Mouse (Mus musculus) hindbrain, embryonic 16.5 days (tissue): ENCODE measurements around the gene Pknox1. TPM values are rescaled to one million over a fixed set of nuclear protein-coding genes. Genes with fewer than 3 reads are reported as not detected.
"Not testable (repeated sequence)": the region's sequence is repeated elsewhere in the genome, so short reads cannot be mapped to it uniquely, and the experiment has no call there.

Experiments
- ATAC-seq: fragments of 200-750 bp; cut with Nextera tagmentation; 2 replicates; pipeline ENCODE4 v1.8.0; 2017; ENCODE audit warnings: moderate TSS enrichment, moderate library complexity
- H3K27ac ChIP-seq: fragments of 300-500 bp; sonication (generic); 2 replicates; pipeline ENCODE4 v1.5.1; 2014; ENCODE audit warnings: low read depth, mild to moderate bottlenecking, control low read depth, low read length, moderate library complexity
- H3K27me3 ChIP-seq: fragments of 300-500 bp; sonication (generic); replicated peaks from 2 replicates; pipeline ENCODE4 v1.6.1; 2014; ENCODE audit warnings: low read length; ENCODE audit not compliant: control insufficient read depth, insufficient read depth
- H3K36me3 ChIP-seq: fragments of 300-500 bp; sonication (generic); 2 replicates; pipeline ENCODE4 v1.6.1; 2014; ENCODE audit warnings: mild to moderate bottlenecking, low read length, moderate library complexity, mixed read lengths; ENCODE audit not compliant: control insufficient read depth, insufficient read depth
- H3K4me1 ChIP-seq: fragments of 300-500 bp; sonication (generic); 2 replicates; pipeline ENCODE4 v1.6.1; 2014; ENCODE audit warnings: low read depth, low read length; ENCODE audit not compliant: control insufficient read depth, insufficient read depth
- H3K4me2 ChIP-seq: fragments of 300-500 bp; sonication (generic); 2 replicates; pipeline ENCODE4 v1.6.1; 2014; ENCODE audit warnings: mild to moderate bottlenecking, low read length, control low read depth, moderate library complexity
- H3K4me3 ChIP-seq: fragments of 300-500 bp; sonication (generic); 2 replicates; pipeline ENCODE4 v1.5.1; 2014; ENCODE audit warnings: mild to moderate bottlenecking, low read length, control low read depth, moderate library complexity
- H3K9ac ChIP-seq: fragments of 300-500 bp; sonication (generic); 2 replicates; pipeline ENCODE4 v1.6.1; 2014; ENCODE audit warnings: low read depth, mild to moderate bottlenecking, control low read depth, low read length, moderate library complexity
- H3K9me3 ChIP-seq: fragments of 300-500 bp; sonication (generic); 2 replicates; pipeline ENCODE4 v1.6.1; 2014; ENCODE audit warnings: mild to moderate bottlenecking, low read length, moderate library complexity; ENCODE audit not compliant: control insufficient read depth
- WGBS: fragments of 180-500 bp; shearing (Covaris S2); extraction: QIAGEN DNeasy Blood & Tissue Kit; methylation state at CpG from one replicate; pipeline ENCODE4 v1.1.7; 2014; 5-methylcytosine and 5-hydroxymethylcytosine counted together
- polyA plus RNA-seq: library from polyadenylated mRNA; unstranded; fragments of >200 nt; fragmentation: Nextera tagmentation; extraction: Ambion mirVana; gene quantifications from 2 replicates; pipeline ENCODE4 v1.2.1, GENCODE M21; 2015

Gene Pknox1
- polyA plus RNA-seq, 1 experiment from 2014 or later: 33.0 TPM

- no peaks in the 10 kb centered on the region for H3K4me1 ChIP-seq
- no peak for ATAC-seq
- peaks cover 18% of the 10 kb centered on the region for H3K36me3 ChIP-seq
- H3K27ac ChIP-seq: no peak overlapping the region
- H3K9me3 ChIP-seq: no peaks in the 10 kb centered on the region
- 84% methylated on average over 8 of the region's 8 CpGs for WGBS
- H3K27me3 ChIP-seq: no peaks in the 10 kb centered on the region
- H3K4me3 ChIP-seq: no peak overlapping the region
- no peak overlapping the region for H3K9ac ChIP-seq
- H3K4me2 ChIP-seq: no peak overlapping the region
Observed at GRCm38 (mm10) chr17:31607256-31607951, 42.9 kb downstream of the Pknox1 start.

GRCm38 (mm10) chr17:31609173-31609572 is 44.6 kb downstream of the Pknox1 start:
- WGBS: 99% methylated on average over 3 of the region's 3 CpGs

GRCm38 (mm10) chr17:31609895-31610294 is 45.4 kb downstream of the Pknox1 start:
- no peak overlapping the region for H3K4me3 ChIP-seq
- no peaks in the 10 kb centered on the region for H3K4me1 ChIP-seq
- no peak overlapping the region for H3K27ac ChIP-seq
- H3K9me3 ChIP-seq: no peaks in the 10 kb centered on the region
- H3K36me3 ChIP-seq: peaks cover 5% of the 10 kb centered on the region; the same call in 1 of the 2 replicates
- no peak for ATAC-seq
- no peak overlapping the region for H3K4me2 ChIP-seq
- H3K9ac ChIP-seq: no peak overlapping the region
- WGBS: 96% methylated on average over 3 of the region's 3 CpGs
- no peaks in the 10 kb centered on the region for H3K27me3 ChIP-seq

More at GRCm38 (mm10) chr17:31609173-31609572, 44.6 kb downstream of the Pknox1 start:
- H3K27me3 ChIP-seq, H3K9ac ChIP-seq, H3K27ac ChIP-seq, H3K36me3 ChIP-seq, ATAC-seq, H3K4me2 ChIP-seq, H3K9me3 ChIP-seq, H3K4me3 ChIP-seq, H3K4me1 ChIP-seq: not testable (repeated sequence)

GRCm38 (mm10) chr17:31613086-31613755 is 48.7 kb downstream of the Pknox1 start:
- no peaks in the 10 kb centered on the region for H3K4me1 ChIP-seq
- no peak for ATAC-seq
- WGBS: 76% methylated on average over 4 of the region's 4 CpGs

GRCm38 (mm10) chr17:31623101-31623500 is 58.6 kb downstream of the Pknox1 start:
- H3K4me3 ChIP-seq: no peak overlapping the region
- H3K27ac ChIP-seq: no peak overlapping the region
- no peak overlapping the region for H3K4me2 ChIP-seq
- no peak for ATAC-seq
- H3K36me3 ChIP-seq: no peaks in the 10 kb centered on the region
- H3K9ac ChIP-seq: no peak overlapping the region
- H3K27me3 ChIP-seq: no peaks in the 10 kb centered on the region
- H3K4me1 ChIP-seq: no peaks in the 10 kb centered on the region
- WGBS: 93% methylated on average over 4 of the region's 4 CpGs
- peaks cover 5% of the 10 kb centered on the region; the same call in 1 of the 2 replicates for H3K9me3 ChIP-seq

More at GRCm38 (mm10) chr17:31613086-31613755, 48.7 kb downstream of the Pknox1 start:
- Histone ChIP-seq H3K4me2 (no peak overlapping the region), H3K36me3 (no peaks in the 10 kb centered on the region; the same call in 1 of the 2 replicates), H3K9me3 (no peaks in the 10 kb centered on the region), H3K9ac (no peak overlapping the region), H3K27ac (no peak overlapping the region), H3K4me3 (no peak overlapping the region), H3K27me3 (no peaks in the 10 kb centered on the region)

GRCm38 (mm10) chr17:31627961-31628360 is 63.4 kb downstream of the Pknox1 start:
- no peaks in the 10 kb centered on the region for H3K27me3 ChIP-seq
- no peak overlapping the region for H3K4me2 ChIP-seq
- no peak overlapping the region for H3K9ac ChIP-seq
- no peaks in the 10 kb centered on the region for H3K36me3 ChIP-seq
- 86% methylated on average over 2 of the region's 2 CpGs for WGBS
- no peaks in the 10 kb centered on the region for H3K4me1 ChIP-seq
- peaks cover 6% of the 10 kb centered on the region; the same call in 1 of the 2 replicates for H3K9me3 ChIP-seq
- no peak overlapping the region for H3K27ac ChIP-seq
- ATAC-seq: no peak
- H3K4me3 ChIP-seq: no peak overlapping the region

GRCm38 (mm10) chr17:31631081-31631800 is 66.7 kb downstream of the Pknox1 start:
- Histone ChIP-seq H3K9ac (no peak overlapping the region), H3K27ac (no peak overlapping the region), H3K4me3 (no peak overlapping the region), H3K36me3 (no peaks in the 10 kb centered on the region), H3K4me2 (no peak overlapping the region), H3K27me3 (peaks cover 9% of the 10 kb centered on the region), H3K4me1 (peaks cover 2% of the 10 kb centered on the region), H3K9me3 (peaks cover 4% of the 10 kb centered on the region; the same call in 1 of the 2 replicates)
- WGBS: 80% methylated on average over 10 of the region's 10 CpGs
- no peak for ATAC-seq

GRCm38 (mm10) chr17:31633007-31633406 is 68.5 kb downstream of the Pknox1 start:
- ATAC-seq: no peak
- Histone ChIP-seq H3K27me3 (peaks cover 9% of the 10 kb centered on the region), H3K4me1 (peaks cover 11% of the 10 kb centered on the region), H3K27ac (no peak overlapping the region), H3K4me3 (no peak overlapping the region), H3K9ac (no peak overlapping the region), H3K4me2 (no peak overlapping the region), H3K36me3 (no peaks in the 10 kb centered on the region), H3K9me3 (peaks cover 2% of the 10 kb centered on the region; the same call in 1 of the 2 replicates)
- WGBS: 54% methylated on average over 6 of the region's 6 CpGs

- Histone ChIP-seq H3K4me2 (no peak overlapping the region), H3K4me3 (no peak overlapping the region), H3K4me1 (peaks cover 11% of the 10 kb centered on the region), H3K27ac (no peak overlapping the region), H3K9me3 (no peaks in the 10 kb centered on the region), H3K9ac (no peak overlapping the region), H3K36me3 (no peaks in the 10 kb centered on the region), H3K27me3 (peaks cover 9% of the 10 kb centered on the region)
- WGBS: 68% methylated on average over 5 of the region's 5 CpGs
- no peak for ATAC-seq
Observed at GRCm38 (mm10) chr17:31634896-31635295, 70.4 kb downstream of the Pknox1 start.
